ENCODE assay signal across 13 mouse cellular contexts in genomic region chr4:95652044-95652443, GRCm38 (mm10).
DNase-seq lines count a peak whose midpoint lies in the region; ATAC-seq and TF ChIP-seq lines count a peak whose summit lies in the region.
"Had no signal": no experiment of that assay in that cellular context is flagged by ENCODE, and none has a peak within 500 bp of the region (broad histone marks: within the 10 kb centered on the region; RNA-seq: fewer than 3 reads in every experiment).

No protein-coding gene starts in this region.

- no peak overlapping the region for H3K4me3 ChIP-seq in heart, embryonic 15.5 days
- no peak overlapping the region for H3K4me3 ChIP-seq in hindbrain, postnatal 0 days (ENCODE audit: low read length)
- H3K4me3 ChIP-seq: megakaryocyte, embryonic 14.5 days had no signal

- no peaks in the 10 kb centered on the region for H3K36me3 ChIP-seq in heart, embryonic 15.5 days
- H3K36me3 ChIP-seq in hindbrain, postnatal 0 days (ENCODE audit: insufficient read depth, low read length) = no peaks in the 10 kb centered on the region

- ATAC-seq in heart, embryonic 15.5 days (replicated peaks; ENCODE audit: insufficient number of reproducible peaks, insufficient read depth, low FRiP score, low read depth) = 0 out of 2 replicates have a peak, but pooled peaks have one; percentile 31
- ATAC-seq in hindbrain, postnatal 0 days = no peak
- ATAC-seq: inflammation-experienced regulatory T-cells, adult 6 months had no signal

- H3K27me3 ChIP-seq in heart, embryonic 15.5 days = no peaks in the 10 kb centered on the region
- no peaks in the 10 kb centered on the region for H3K27me3 ChIP-seq in hindbrain, postnatal 0 days (ENCODE audit: insufficient read depth, low read length)
- H3K27me3 ChIP-seq: CH12.LX had no signal

- no peak for TF ChIP-seq CTCF in hindbrain, postnatal 0 days (IDR thresholded peaks at IDR 0.05; ENCODE audit: low read depth)

- no peak for DNase-seq in heart, postnatal 36 days
- DNase-seq in retina, postnatal 1 day = peak; percentile 64
- DNase-seq in retina, embryonic 14.5 days (ENCODE audit: low spot score) = no peak
- DNase-seq in hindbrain, postnatal 0 days (ENCODE audit: low spot score) = peak; percentile 34
- no peak for DNase-seq in right cerebral cortex, postnatal 36 days (ENCODE audit: low spot score in 2 of 2)
- DNase-seq in thymus, postnatal 4 days = no peak
- no peak for DNase-seq in thymus, adult 18-20 months
- DNase-seq: cerebellum, adult 9-10 months; gastrocnemius, postnatal 10 days had no signal

- no peak overlapping the region for H3K4me2 ChIP-seq in heart, embryonic 15.5 days
- H3K4me2 ChIP-seq in hindbrain, postnatal 0 days (ENCODE audit: low read depth, low read length) = no peak overlapping the region

- 45% methylated on average over 6 of the region's 6 CpGs for WGBS in heart, embryonic 15.5 days
- 44% methylated on average over 6 of the region's 6 CpGs for WGBS in hindbrain, postnatal 0 days

- no peak overlapping the region for H3K27ac ChIP-seq in heart, embryonic 15.5 days
- H3K27ac ChIP-seq in hindbrain, postnatal 0 days = no peak overlapping the region

- peaks cover 11% of the 10 kb centered on the region for H3K4me1 ChIP-seq in heart, embryonic 15.5 days (replicated peaks)
- H3K4me1 ChIP-seq in hindbrain, postnatal 0 days (ENCODE audit: insufficient read depth, low read length) = peaks cover 5% of the 10 kb centered on the region; the same call in 1 of the 2 replicates

- intact Hi-C loops in heart, postnatal 36 days (cut with DNase I) = no loop called here

- no peaks in the 10 kb centered on the region for H3K9me3 ChIP-seq in heart, embryonic 15.5 days (replicated peaks)
- no peaks in the 10 kb centered on the region for H3K9me3 ChIP-seq in hindbrain, postnatal 0 days (ENCODE audit: low read length)
- H3K9me3 ChIP-seq: megakaryocyte, embryonic 14.5 days had no signal

- no peak overlapping the region for H3K9ac ChIP-seq in heart, embryonic 15.5 days
- H3K9ac ChIP-seq in hindbrain, postnatal 0 days (replicated peaks; ENCODE audit: low read length) = no peak overlapping the region

Comparison
In these comparisons a context has a peak if more than half of its experiments do, and no peak if none do; other contexts are left out.
1. DNase-seq: peak in retina, postnatal 1 day (single experiment) and hindbrain, postnatal 0 days (single experiment); none in heart, postnatal 36 days (0 of 2), retina, embryonic 14.5 days (single experiment), right cerebral cortex, postnatal 36 days (0 of 2), thymus, postnatal 4 days (single experiment) and thymus, adult 18-20 months (0 of 2).